Mouse (Mus musculus) layer of hippocampus, adult 2 months (tissue): ENCODE data around the gene Ccser1. TPM values are rescaled to one million over a fixed set of nuclear protein-coding genes. Genes with fewer than 3 reads are reported as not detected.
"Not testable (repeated sequence)": the region's sequence is repeated elsewhere in the genome, so short reads cannot be mapped to it uniquely, and the experiment has no call there.

Experiments
- DNase-seq, 2 experiments: peaks; one replicate each; pipeline ENCODE4 v3.0.0; 2022; ENCODE audit warnings: low spot score in 2 of 2
- H3K27ac ChIP-seq: fragments of 200-600 bp; 2 replicates; pipeline ENCODE4 v1.8.1; 2022
- H3K4me3 ChIP-seq: fragments of 200-600 bp; 2 replicates; pipeline ENCODE4 v1.8.1; 2022; ENCODE audit warnings: mild to moderate bottlenecking
- CTCF ChIP-seq: fragments of 200-600 bp; conservative IDR thresholded peaks from 2 replicates; pipeline ENCODE4 v1.8.1; 2022; ENCODE audit warnings: antibody characterized with exemption, mild to moderate bottlenecking, moderate library complexity
- total RNA-seq, 2 experiments: library from RNA; stranded (reverse); gene quantifications; 2 replicates each; pipeline ENCODE4 v1.2.3; 2021

Gene Ccser1
- total RNA-seq, 2 experiments from 2014 or later: 36.9 to 45.1 TPM

GRCm38 (mm10) chr6:61978379-61978778 lies 798.3 kb downstream of the Ccser1 start:
- Histone ChIP-seq H3K4me3 (no peak overlapping the region), H3K27ac (no peak overlapping the region)
- peak; percentile 83 for TF ChIP-seq CTCF
- peak in 1 of 2 experiments; percentile 21 for DNase-seq

GRCm38 (mm10) chr6:62014374-62014773 lies 834.2 kb downstream of the Ccser1 start:
- TF ChIP-seq CTCF: no peak
- H3K27ac ChIP-seq: no peak overlapping the region
- H3K4me3 ChIP-seq: no peak overlapping the region
- no peak for DNase-seq

DNA sequence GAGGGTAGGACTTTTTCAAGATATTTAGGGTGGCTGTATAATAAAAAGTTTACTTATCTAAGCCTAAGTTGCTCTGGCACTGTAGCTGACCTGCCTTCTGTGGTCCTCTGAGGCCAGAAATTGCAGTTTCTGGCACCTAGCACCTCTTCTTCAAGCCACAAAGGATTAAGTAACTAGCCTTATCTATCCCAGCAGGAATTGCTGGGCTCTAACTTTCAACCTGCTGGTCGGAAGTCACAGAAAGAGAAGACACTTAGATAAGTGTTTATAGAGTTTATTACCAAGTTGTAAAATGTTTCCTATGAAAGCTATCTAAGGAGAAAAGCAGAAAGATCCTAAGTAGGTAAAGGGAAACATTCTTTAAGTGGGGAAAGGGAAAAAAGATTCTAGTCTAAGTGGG lies 864.3 kb downstream of the Ccser1 start:
- no peak for DNase-seq
- no peak overlapping the region for H3K4me3 ChIP-seq
- no peak overlapping the region for H3K27ac ChIP-seq
- no peak for TF ChIP-seq CTCF

DNA sequence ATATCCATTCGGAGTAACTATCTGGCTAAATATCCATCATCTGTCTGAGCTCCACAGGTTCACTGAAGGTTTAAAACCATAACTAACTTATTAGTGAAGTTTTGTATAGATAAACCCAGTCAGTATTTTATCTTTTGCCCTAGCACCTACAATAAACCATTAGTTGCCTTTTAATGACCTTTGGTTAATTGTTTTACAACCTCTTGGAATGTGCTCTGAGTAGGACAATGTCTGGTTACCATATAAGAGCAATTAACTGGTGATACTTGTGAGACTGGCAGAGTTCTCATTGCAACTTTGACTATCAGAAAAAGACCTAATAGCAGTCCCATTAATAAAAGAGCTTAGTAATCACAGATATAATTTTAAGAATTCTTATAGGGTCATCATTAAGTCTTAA lies 864.9 kb downstream of the Ccser1 start:
- DNase-seq, H3K27ac ChIP-seq, H3K4me3 ChIP-seq: not testable (repeated sequence)

DNA sequence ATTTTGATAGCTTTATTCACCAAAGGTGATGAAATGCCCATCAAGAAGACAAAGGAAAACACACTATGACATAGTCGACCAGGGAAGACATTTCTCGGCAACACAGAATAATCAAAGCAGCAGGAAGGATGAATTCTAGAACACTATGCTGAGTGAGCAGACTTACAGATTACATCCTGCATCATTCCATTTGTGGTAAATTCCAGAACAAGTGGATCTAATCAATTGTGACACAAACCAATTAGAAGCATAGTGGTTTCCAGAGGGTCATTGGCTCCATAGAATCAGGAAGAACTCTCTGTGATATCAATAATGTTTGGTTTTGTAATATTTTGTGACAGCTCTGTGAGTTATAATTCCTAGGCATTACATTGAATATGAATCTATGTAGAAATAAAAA lies 875.2 kb downstream of the Ccser1 start:
- no peak overlapping the region for H3K27ac ChIP-seq
- TF ChIP-seq CTCF: no peak
- no peak overlapping the region for H3K4me3 ChIP-seq
- no peak for DNase-seq

DNA sequence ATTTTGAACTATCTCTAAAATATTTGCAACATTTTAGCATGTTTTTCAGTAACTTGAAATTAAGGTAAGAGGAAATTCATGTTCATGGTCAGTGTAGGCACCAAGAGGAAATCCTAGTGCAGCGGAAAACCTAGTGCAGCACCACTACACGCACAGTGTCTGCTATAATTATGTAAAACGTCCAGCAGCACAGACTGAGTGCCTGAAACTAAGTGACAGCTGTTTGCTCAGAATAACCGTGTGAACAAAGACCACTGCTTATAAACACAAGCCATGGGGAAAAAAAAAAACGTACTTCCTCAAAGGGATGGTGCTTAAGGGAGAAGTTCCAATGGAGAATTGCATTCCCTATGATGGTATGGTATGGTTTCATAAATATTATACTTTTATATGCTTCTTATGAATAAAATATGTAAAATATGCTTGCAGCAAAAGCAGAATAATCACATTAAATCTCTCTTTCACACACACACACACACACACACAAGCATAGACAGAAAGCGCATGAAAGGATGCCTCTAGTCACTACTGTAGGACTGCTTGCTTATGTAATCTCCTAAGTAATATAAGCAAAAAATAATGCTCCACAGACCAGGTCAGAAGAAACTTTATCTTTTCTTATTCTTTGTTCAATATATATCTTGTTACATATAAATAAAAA lies 886.4 kb downstream of the Ccser1 start:
- H3K27ac ChIP-seq: no peak overlapping the region
- no peak for DNase-seq
- no peak overlapping the region for H3K4me3 ChIP-seq
- TF ChIP-seq CTCF: no peak

DNA sequence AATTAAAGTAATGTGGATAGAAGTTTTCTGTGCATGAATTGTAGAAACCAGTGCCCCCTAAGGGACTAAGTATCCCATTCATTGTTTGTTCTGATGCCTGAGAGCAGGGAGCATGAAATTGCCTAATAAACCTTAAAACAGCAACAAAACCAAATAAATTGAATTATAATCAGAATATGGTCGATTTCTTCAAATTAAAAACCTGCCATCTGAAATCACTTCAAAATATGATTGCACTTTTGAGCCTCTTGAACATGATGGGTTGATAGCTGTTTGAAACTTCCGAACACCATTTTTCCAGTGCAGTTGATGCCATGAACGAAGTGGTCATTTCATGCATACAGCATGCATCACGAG lies 886.9 kb downstream of the Ccser1 start:
- no peak; the same call in 1 of the 2 replicates for TF ChIP-seq CTCF
- Histone ChIP-seq H3K4me3 (no peak overlapping the region), H3K27ac (no peak overlapping the region)
- DNase-seq: no peak

GRCm38 (mm10) chr6:62105464-62105863 lies 925.3 kb downstream of the Ccser1 start:
- Histone ChIP-seq H3K27ac (no peak overlapping the region), H3K4me3 (no peak overlapping the region)
- DNase-seq: no peak
- no peak for TF ChIP-seq CTCF

- no peak for DNase-seq
- H3K27ac ChIP-seq: no peak overlapping the region
- H3K4me3 ChIP-seq: no peak overlapping the region
- no peak for TF ChIP-seq CTCF
These were observed 952.4 kb downstream of the Ccser1 start for GRCm38 (mm10) chr6:62132531-62132930.

- no peak for TF ChIP-seq CTCF
- no peak for DNase-seq
These were observed 980.2 kb downstream of the Ccser1 start for GRCm38 (mm10) chr6:62160320-62160719.

GRCm38 (mm10) chr6:62162596-62162995 lies 982.5 kb downstream of the Ccser1 start:
- DNase-seq: peak in 1 of 2 experiments; percentile 13
- Histone ChIP-seq H3K4me3 (no peak overlapping the region), H3K27ac (no peak overlapping the region)
- no peak for TF ChIP-seq CTCF

More at GRCm38 (mm10) chr6:62160320-62160719, 980.2 kb downstream of the Ccser1 start:
- Histone ChIP-seq H3K27ac (no peak overlapping the region), H3K4me3 (no peak overlapping the region)

DNA sequence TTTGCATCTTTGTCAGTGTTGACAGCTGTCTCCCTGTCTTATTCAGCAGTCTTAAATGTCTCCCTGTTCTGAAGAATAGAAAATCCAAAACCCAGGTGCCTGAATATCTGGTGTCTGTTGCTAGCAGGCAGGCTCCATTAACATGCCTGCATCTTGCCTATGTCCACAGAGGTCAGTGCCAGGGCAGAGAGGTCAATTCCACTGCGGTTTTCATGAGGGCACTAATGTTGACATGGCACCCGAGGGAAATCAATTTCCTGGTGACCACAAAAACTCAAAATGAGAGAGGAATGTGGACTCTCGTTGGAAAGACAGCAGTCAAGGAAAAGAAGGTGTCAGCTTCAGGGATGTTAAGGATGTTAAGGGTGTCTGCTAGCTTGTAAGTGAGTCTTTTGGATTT lies 983.7 kb downstream of the Ccser1 start:
- DNase-seq: peak in 1 of 2 experiments; percentile 4
- no peak for TF ChIP-seq CTCF

DNA sequence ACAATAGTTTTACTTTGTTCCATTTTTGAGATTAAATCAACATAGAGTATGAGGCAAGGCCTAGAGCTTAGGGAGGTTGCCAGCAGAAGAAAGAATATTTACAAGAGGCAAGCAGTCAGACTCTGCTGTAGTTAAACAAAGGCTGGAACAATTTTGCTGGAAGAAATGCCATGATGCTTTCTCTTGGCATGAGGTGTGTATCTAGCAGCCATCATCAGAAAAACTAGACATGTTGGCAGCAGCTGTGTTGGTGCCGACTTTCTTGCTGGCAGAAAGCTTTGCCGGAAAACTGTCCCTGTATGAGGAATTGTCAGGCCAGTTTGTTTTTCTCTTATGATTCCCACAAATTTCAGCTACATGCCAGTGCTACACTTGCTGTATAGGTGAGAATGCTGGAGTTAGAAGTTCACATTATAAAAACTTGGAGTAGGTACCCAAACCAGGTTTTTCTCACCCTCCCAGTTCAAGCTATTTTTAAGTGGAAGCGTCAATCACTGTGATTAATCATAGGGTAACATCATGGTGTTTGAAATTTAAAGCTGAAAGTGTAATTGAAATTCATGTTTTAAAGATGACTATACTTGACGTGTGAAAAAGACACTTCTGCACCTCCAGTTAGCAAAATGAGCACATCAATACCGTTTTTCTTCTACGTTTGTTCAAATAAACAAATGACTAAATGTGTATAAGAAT lies 1016.5 kb downstream of the Ccser1 start:
- no peak for TF ChIP-seq CTCF
- Histone ChIP-seq H3K27ac (no peak overlapping the region), H3K4me3 (no peak overlapping the region)
- DNase-seq: peak; percentile 12 to 41

More for the DNA sequence above, 983.7 kb downstream of the Ccser1 start:
- Histone ChIP-seq H3K4me3 (no peak overlapping the region), H3K27ac (no peak overlapping the region)

DNA sequence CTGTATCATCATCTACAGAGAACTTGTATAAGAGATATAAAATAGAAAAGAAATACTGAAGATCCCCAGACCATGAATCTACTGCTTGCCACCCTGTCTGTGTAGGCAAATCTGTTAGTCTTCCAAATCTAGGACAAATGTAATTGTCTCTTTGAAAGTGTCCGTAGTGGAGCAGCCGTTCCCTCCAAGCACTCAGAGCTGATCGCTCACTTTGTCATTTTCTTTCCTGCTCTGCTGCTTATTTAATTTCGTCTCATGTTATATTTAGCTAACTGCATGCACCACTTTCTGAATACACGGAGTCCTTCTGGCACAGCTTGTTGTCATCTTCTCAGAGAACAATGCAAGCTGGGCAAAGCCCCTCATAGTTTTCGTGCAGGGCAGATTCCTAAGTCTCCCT lies 1018.6 kb downstream of the Ccser1 start:
- no peak for TF ChIP-seq CTCF
- H3K27ac ChIP-seq: no peak overlapping the region
- H3K4me3 ChIP-seq: no peak overlapping the region
- no peak for DNase-seq
